Mouse (Mus musculus) heart, postnatal 10 days (tissue): Measurements from ENCODE around the gene Mrtfa. TPM values are rescaled to one million over a fixed set of nuclear protein-coding genes. Genes with fewer than 3 reads are reported as not detected.
A peak's percentile ranks its signal among the peaks of the same experiment; 100 is the strongest.

Experiments used
- DNase-seq, 2 experiments: peaks; one replicate each; pipeline ENCODE4 v3.0.0; 2021
- intact Hi-C: fragments of 180-260 bp; cut with DNase I; formaldehyde crosslinking; loops from one replicate; pipeline ENCODE4 v1.15.1; 2025
- total RNA-seq, 2 experiments: library from RNA; stranded (reverse); gene quantifications; 2 replicates each; pipeline ENCODE4 v1.2.3; 2021

The Mrtfa gene
- total RNA-seq, 2 experiments from 2014 or later: 16.1 to 17.2 TPM

DNA sequence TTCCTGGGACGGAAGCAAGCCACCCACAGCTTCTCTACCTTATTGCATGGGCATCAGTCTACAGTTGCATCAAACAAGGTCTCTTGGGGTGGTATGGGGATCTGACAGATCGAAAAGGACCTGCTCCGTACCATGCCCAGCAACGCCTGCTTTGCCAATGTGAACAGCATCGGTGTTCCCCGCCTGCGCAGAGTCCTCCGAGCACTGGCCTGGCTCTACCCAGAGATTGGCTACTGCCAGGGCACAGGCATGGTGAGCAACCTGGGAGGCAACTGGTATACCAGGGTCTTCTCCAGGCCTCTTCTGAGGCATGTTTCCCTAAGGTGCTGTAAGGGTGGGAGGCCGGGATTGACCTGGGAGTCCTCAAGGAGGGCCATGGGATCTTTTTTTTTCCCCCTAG lies 183.2 kb downstream of the Mrtfa start:
- no peak for DNase-seq
- intact Hi-C loops: no loop called here

DNA sequence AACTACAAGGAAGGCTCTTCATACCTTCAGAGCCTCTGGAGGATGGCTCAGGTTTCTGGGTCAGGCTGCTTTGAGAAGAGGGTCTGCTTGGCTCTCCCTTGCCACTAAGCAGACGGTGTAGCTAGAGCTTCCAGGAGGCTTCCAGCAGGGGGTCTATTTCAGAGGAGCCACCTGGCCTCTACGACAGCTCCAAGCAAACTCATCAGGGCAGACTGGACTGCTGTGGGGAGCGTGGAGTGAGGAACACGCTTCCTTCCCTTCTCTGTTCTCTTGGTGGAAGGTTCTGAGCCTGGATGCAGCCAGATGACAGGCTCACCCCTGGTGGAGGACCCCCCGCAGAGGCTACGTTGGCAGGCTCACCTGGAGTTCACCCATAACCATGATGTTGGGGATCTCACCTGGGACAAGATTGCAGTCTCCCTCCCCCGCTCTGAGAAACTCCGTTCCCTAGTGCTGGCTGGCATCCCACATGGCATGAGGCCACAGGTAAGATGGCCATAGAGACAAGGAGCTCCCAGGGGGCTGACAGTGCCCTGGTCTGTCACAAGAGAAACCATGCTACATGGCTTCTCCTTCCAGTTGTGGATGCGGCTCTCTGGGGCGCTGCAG lies 184.3 kb downstream of the Mrtfa start:
- DNase-seq: no peak
- intact Hi-C loops: no loop called here

DNA sequence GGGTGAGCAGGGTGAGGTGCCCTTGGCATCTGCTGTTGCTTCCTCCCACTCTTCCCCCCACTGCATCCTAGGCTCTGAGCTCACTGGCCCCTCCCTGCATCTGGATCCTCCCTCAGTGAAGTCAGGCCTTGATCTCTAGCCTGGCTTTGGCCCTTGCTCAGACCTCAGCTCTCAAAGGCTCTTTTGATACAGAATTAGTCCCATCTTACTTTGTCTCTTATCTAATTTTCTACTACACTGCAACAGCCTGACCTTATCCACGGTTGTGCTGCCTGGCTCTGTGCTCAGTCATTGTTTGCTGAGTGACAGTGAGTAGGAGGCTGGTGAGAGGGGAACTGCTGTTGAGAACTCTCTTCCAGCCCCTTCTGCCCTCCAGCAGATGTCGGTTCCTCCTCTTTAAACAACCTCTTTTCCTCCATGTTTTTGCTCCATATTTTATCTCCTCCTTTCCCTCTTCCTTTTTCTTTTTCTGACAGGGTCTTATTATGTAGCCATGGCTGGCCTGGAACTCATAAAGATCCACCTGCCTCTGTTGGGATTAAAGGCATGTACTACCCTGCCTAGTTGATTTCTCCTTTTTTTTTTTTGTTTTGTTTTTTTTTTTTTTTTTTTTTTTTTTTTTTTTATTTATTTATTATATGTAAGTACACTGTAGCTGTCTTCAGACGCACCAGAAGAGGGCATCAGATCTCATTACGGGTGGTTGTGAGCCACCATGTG lies 190.0 kb downstream of the Mrtfa start:
- intact Hi-C loops: no loop called here

DNA sequence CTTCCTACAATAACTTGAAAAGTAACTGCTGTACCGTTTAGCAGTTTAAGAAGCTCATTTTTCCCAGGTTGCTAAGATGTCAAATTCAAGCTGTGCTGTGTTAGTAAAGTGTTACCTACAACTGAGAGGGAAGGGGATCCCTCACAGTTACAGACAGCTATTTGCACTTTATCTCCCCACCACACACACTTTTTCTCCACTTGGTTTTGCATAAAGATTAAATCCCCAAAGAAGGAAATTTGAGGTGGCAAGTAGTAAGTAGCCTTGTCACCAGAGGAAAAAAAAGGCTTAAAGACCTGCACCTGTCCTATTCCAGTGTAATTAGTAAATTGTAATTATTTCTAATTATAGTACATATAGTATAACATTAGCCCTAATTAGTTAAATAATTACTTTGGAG lies 193.5 kb downstream of the Mrtfa start:
- intact Hi-C loops: no loop called here
- no peak for DNase-seq

More for the DNA sequence above, 190.0 kb downstream of the Mrtfa start:
- DNase-seq: peak in 1 of 2 experiments; percentile 31

DNA sequence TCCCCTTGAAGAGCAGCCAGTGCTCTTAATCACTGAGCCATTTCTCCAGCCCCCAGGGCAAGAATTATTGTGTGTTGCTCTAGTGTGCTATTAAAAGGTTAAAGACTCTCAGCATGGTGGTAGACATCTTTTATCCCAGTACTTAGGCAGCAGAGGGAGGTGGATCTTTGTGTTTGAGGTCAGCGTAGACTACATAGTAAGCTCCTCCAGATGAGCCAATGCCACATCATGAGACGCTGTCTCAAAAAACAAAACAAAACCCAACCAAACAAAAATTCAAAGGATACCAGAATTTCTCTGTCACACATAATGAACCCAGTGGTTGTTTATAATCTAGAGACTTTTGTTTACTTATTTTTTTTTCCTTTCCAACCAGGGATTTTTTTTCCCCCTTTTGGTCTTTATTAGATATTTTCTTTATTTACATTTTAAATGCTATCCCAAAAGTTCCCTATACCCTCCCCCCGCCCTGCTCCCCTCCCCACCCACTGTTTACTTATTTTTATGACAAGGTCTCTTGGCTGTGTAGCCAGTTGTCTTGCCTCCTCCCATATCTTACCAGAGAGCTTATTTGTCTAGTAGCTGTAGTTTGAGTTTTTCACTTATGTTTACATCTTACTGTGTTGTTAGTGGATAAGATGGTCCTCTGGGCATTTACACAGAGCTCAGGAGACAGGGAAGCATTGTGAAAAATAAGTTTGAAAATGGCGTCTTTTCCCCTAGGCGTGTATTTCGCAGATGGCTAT lies 194.3 kb downstream of the Mrtfa start:
- intact Hi-C loops: no loop called here

DNA sequence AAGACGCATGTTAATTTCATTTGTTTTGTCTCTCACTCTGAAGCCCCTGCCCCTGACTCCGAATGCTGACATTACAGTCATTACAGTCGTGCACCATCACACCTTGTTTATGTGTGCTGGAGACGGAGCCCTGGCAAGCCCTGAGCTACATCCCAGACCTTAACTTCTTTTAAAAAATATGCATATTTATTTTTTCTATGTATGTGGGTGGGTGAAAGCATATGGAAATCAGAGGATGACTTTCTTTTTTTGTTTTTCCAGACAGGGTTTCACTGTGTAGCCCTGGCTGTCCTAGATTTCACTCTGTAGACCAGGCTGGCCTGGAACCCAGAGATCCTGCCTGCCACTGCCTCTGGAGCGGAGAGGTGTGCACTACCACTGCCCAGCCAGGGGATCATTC lies 195.6 kb downstream of the Mrtfa start:
- intact Hi-C loops: no loop called here
- DNase-seq: no peak

More for the DNA sequence above, 194.3 kb downstream of the Mrtfa start:
- no peak for DNase-seq

DNA sequence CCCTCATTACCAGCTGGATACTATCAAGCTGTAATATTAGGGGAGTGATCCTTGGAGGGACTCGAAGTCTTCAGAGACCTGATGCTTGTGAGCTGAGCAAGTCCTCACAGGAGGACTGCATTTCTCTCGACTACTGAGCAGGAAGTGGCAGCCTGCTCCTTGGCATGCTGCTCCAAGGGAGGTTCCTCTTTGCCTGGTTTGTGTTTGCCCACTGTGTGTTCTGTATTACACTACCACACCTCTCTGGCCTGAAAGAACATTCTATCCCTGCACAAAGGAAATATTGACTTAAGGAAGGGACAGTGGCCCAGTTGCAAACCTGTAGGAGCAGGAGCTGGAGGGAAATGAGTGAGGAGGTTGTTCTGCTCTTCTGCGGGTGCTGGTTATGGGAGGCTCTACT lies 200.8 kb downstream of the Mrtfa start:
- DNase-seq: no peak
- intact Hi-C loops: no loop called here

DNA sequence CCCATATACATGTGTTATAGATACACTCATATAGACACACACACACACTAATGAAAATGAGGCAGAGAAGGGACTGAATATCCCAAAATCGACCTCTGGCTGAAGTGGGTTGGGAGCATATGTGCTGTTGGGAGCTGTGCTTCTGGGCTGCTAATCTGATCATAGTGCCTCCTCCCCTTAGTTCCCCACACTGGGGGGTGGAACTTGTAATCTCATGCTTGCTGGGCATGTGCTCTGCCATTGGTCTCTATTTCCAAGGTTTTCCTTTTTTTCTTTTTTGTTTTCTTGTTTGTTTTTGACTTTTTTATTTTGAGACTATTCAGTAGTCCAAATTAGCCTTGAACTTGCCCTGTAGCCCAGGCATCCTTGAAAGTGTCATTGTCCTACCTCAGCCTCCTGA lies 202.2 kb downstream of the Mrtfa start:
- DNase-seq: no peak
- intact Hi-C loops: no loop called here

DNA sequence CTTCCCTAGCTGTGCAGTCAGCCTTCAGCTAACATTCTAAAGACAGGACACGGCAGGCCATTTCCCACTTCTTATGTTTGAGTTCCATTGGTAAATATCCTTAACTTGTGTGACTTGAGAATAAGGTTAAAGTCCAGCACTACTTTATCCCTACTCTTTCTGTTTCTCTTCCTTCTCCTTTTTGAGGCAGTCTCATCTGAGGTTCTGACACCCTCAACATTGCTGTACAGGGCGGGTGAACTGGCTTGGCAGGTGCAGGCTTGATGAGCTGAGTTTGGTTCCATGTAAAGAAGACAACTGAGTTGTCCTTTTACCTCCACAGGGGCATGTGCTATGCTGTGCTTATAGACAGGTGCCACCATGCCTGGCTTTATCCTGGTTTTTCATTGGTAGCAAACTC lies 207.3 kb downstream of the Mrtfa start:
- intact Hi-C loops: no loop called here
- no peak for DNase-seq

DNA sequence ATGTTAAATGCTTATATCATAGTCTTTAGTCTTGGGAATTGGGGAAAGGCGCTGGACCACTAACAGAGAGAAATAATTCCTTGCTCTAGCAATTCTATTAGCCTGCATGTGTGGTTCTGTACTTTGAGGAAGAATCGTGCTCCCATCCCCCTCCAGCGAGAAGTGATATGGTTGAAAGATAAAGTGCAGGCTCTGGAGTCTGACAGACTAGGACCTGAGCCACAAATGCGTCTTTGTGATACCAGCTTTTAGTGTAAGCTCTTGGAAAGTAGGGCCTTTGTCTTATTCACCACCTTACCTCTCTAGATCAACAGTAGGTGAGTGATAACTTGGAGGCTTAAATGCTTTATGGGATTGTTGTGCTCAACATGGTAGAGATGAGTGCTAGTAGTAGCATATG lies 209.4 kb downstream of the Mrtfa start:
- intact Hi-C loops: no loop called here
- DNase-seq: no peak

DNA sequence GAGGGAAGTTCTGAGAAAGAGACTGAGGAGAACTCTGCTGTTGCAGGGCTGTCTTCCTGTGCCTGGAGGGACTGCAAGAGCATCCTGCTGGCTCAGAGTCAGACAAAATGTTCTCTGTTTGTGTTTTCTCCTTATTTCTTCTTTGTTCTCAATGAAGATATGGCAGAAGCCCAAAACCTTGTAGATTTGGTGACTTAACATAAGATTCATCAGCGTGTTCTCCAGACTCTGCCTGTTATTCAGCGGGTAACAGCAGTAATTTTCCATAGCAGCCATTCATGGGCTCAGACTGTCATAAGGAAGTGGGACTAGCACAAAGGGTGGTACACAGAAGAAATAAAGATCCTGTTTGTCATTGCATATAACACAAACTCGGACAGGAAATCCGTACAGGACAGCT lies 210.9 kb downstream of the Mrtfa start:
- no peak for DNase-seq
- intact Hi-C loops: no loop called here

DNA sequence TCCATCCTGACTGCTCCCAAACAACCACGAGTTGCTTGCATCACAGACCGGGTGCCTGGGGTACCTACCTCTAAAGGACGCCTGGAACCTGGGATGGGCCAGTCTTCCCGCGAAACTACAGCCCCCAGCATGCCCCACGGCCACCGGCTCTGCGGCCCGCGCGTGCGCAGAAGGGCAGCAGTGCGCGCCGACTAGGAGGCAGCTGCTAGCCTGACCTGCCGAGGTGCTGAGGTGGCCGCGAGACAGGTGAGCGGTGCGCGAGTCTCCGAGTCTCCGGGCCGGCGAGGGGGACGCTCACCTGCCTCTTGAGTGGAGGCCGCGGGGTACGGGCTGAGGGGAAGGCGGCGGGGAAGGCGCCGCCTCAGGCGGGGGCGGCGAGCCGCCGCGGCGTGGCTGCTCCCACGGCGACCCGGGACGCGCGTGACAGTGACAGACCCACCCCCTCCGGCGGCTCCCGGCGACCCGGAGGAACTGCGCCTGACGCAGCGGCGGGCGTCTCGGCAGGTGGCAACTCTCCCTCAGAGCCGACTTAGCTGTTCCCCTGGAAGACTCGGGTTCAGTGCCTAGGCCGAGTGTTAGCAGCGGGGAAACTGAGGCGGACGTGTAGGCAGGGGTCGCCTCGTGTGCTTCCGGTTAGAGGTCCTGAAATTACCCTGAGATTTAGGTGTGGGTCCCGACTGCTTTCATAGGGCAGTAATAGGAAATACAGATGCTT lies 212.8 kb downstream of the Mrtfa start, which contains the start of gene Sgsm3:
Sgsm3 (plus strand) TSS at position 146 of the 715 bp plus-strand sequence.
- peak; percentile 84 to 88 for DNase-seq
- intact Hi-C loops: no loop called here

DNA sequence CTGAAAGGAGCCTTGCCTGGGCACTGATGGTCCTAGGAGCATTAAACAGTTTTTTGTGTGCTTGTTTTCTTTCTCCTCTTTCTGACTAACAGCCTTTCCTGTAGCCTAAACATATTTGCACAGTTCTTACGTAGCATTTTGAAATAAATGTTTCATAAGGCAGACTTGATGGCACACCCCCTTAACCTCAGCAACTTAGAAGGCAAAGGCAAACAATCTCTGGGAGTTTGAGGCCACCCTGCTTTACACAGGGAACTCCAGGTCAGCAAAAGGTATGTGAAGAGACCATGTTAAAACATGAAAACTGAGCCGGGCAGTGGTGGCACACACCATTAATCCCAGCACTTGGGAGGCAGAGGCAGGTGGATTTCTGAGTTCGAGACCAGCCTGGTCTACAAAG lies 214.9 kb downstream of the Mrtfa start:
- intact Hi-C loops: no loop called here
- no peak for DNase-seq

DNA sequence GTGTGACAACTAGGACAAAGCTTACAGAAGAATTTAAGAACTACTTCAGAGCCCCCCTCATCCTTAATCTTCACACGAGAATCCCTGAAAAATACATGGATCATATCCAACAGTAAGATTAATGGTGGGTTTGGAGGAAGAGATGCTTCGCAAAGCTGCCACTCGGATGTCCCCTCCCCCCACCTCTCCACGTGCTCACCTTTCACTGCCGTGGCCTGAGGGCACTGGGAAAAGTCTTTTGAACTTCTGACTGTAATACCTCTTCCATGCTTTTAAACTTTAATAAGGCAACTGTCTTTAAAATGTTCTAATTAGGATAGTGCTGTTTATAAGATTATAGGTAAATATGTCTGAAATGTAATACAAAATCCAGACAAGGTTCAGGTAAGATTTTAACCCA lies 216.2 kb downstream of the Mrtfa start:
- intact Hi-C loops: no loop called here
- no peak for DNase-seq

DNA sequence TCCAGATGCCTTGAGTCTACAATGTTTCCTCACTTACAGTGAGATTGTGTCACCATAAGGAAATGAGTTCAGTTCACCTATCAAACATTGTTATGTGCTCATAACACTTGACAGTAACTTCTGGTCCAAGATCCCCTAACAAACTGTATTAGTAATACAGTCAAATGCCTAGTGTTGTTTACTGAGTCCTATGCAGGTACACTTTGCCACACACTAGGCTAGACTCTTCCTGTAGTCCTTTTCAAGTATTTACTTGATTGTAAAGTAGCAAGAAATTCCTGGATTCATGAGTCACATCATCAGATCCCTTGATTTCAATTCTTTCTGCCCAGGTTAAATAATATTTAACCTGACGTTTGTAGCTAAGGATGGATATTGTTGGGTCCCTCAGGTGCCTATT lies 221.2 kb downstream of the Mrtfa start:
- intact Hi-C loops: no loop called here
- DNase-seq: no peak

Other genes starting within 250 kb of the Mrtfa start
- 10 to 100 TPM; 81.1 to 86.2 TPM for gene Adsl, start 242.3 kb downstream of the Mrtfa start, total RNA-seq
- 10 to 100 TPM in 1 of 2 experiments, 1 to 10 TPM in 1; 9.6 to 10.7 TPM for gene Sgsm3, start 213.0 kb downstream of the Mrtfa start, total RNA-seq
- not detected for gene Mchr1, start 44.7 kb upstream of the Mrtfa start, total RNA-seq
- gene Slc25a17, start 170.1 kb upstream of the Mrtfa start, total RNA-seq: 10 to 100 TPM; 33.4 to 38.1 TPM
- 10 to 100 TPM; 89.0 to 93.6 TPM for gene St13, start 209.3 kb upstream of the Mrtfa start, total RNA-seq
- 10 to 100 TPM; 12.7 to 13.9 TPM for gene Xpnpep3, start 209.4 kb upstream of the Mrtfa start, total RNA-seq
- not detected for gene Dnajb7, start 217.5 kb upstream of the Mrtfa start, total RNA-seq